Mouse (Mus musculus): ENCODE results near the gene Cadm1.

Cadm1 gene

DNA sequence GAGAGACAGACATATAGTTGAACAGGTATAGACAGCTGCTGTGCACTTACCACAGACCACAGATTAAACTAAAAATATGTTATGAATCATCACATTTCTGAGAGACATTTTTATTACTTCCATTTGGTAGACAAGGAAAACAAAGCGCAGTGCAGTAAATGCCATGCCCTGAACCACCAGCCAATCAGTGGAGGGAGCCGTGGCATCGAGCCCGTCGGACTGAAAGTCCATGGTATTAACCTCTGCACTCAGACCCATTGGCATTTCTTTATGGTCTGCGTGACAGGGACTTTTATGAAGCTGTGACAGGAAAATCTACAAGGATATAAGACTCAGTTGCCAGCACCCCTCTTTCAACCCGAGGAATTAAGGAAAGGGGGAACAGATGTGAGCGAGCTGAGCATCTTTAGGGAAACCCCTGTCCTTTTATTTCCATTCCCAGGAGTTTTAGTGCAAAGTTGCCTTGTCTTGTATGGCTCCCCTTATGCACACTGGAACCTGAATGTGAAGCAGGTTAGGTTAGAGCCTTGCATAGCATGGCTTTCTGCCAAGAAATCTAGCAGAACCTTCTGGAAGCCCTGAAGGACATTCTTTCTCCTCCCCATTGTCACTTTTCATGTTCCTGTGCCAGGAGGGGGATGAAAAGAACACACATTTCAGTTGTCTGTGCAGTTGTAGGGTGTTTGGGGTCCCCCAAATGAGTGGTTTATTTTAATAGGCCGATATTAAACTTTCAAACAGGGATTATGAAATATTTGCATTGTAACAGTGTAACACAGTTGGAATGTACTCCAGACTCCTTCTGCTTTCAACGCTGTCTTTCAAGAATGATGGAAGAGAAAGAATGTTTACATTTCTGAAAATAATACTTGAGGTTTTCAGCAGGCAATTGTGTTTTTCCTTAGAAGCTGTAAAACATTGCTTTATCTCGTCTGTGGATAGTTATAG, 145.1 kb downstream of the Cadm1 start:
- no peak for DNase-seq

DNA sequence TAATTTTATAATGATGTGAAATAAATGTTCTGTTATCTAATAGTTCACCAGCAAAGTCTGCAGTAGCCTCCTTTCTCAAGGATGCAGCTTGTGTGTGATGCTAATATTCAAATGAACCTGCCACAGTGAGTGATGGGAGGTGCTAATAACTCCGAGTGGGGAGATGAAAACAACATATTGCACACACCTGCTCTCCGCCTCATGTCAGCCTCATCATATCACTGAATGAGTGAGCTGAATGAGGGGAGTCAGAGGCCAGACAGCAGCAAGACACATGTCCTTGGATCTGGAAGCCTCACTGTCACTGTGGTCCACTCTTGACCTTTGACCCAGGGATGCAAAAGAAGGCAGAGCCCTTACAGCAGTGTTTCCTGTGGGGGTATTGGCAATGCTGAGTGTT, 156.9 kb downstream of the Cadm1 start:
- DNase-seq, result no peak

DNA sequence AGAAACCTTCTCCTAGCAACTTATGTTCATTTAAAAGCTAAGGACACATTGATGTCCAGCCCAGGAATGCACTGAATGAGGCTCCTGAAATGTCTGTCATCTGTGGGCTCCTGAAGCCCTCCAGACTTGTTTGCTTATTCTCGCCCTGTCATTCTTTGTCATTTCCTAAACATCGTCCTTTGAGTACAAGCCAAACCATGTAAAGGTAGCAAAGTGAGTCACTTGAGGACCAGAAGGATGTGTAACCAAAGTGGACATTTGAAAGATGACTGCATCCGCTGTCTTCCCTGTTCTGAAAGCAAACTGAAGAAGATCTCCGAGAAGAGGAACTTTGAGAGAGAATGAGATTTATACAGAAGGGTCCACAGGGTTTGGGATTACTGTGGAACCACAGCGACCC, 157.6 kb downstream of the Cadm1 start:
- no peak for DNase-seq

DNA sequence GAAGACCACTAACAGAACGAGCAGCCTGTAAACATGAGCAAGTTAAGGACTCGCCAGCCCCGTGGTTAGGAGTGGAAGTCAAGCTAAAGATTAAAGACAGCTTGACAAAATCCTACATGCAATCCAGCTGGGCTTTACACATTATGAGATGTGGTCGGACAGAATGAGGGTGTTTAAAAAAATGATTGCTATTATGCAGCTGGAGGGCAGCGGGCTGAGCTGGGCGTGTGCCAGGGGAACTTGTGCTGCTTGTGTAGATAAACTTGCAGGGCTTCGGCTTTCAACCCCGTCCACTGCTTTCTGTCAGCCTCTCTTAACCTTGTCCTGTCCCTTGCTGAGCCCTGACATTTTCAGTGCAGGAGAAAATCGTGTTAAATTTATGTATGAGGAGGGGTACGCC, 158.3 kb downstream of the Cadm1 start:
- DNase-seq, result no peak

DNA sequence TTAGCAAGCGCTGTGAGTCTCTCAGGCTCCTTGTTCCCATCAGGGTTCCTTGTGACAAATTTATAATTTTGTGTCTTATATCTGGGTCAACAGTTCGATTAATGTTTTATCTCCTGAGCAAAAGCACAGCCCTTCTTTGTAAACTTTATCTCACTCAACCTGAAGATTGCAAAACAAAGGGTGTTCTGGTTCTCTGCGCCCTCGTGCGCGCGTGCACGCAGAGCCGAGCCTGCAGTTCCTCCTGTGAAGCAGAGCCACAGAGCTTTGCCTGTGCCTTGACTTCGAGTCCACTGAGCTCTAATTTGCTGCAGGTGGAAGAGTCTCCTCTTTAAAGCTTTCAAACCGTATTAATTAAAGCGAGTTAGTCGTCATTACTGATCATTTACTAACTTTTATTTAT, 162.9 kb downstream of the Cadm1 start:
- no peak for DNase-seq

DNA sequence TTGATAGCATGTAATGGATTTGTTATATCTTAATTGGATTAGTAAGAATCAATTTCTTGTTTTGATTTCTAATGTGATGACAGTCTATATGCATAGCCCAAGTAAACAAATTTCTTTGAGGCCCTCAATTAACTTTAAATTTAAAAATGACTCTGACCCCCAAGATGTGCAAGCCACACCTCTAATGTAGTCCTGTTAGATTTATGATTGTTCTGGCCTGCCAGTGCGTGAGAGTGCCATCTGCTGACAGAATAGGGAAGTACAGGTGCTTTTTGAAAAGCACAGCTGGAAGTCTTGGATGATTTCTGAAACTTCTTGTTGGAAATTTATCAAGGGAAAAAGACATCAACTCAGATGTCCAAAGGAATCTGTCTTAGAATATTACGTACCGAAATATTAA, 169.1 kb downstream of the Cadm1 start:
- DNase-seq, result peak; percentile 9 to 21

DNA sequence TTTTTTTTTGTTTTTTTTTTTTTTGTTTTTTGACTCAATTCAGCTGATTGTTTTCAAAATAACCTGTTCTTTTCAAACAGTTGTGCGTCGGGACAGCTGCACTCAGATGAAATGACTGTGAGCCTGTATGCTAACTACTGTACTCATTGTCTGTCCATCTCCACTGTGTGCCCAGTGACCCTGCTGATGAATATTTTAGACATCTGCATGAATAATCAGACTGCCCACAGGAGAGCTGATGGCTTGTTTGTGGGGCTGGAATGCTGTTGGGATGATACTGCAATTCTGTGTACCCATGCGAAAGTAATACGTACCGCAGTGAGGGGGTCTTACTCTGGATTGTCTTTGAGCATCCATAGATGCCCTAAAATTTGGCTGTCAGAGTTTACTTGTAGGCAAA, 170.0 kb downstream of the Cadm1 start:
- no peak for DNase-seq

DNA sequence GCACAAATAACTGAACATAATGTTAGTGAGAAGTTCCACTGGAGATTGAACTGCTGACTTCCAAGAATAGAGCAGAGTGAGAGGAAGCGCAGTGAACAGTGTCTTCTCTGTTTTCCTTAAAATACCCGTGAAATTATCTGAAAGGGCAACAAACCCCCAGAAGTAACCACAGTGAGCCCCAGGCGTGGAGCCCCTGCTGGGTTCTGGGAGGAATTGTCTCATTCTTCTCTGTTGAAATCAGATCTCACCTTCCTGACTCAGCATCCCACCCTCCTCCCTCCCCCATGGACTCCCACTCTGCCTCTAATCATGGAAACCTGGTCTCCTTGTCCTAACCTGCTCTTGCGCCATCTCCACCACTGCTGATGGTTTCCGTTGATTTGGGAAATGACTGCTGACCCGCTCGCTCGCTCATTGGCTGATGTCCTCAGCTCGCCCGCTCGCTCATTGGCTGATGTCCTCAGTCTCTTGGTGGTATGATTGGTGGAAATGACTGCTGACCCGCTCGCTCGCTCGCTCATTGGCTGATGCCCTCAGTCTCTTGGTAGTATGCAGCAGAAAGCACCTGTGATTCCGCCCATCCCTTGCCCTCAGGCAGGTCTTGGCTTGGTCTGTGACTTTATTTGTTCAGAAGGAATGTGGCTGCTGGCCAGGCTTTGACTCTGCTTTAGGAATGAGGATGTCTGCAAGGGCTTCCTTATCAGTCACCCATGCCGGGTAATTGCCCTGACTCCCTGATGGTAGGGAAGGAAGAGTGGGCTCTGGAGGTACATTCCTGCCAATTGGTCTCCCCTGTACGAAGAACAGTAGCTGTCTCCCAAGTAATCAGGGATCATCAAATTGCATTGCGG, 173.3 kb downstream of the Cadm1 start:
- no peak for DNase-seq

DNA sequence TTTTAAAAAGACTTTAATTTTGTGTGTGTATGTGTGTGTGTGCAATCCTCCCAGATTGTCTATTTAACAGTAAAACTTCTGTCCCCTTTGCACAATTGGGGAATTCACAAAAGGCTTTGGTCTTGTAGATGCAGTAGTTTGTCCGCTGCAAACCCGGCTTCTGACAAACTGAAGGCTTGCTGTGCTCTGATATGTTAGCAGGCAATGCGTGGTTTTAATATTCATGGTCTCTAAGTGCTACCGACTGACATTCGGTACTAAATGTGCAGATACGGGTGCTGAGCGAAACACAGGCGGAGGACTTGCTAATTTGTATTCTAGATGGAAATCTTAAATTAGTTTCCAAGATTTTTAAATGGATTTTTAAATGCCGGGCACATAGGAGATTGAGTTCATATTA, 176.4 kb downstream of the Cadm1 start:
- no peak for DNase-seq

DNA sequence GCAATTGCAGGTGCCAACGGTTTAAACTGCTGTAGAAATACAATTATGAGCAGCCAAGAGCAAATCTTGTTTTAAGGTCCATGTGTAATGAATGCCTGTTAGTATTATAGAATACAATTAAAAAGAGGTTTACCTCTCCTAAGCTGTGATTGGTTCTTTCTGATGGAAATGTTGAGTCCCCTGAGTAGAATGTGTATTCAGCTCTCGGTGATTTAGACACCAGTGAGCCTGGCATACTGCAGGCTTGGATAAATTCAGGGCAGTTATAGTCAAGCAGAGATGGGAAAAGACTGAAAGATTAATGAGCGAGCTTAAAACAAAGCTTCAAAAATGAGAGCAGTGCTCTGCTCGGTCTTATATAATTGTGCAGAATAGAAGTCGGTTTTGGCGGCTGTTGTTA, 177.4 kb downstream of the Cadm1 start:
- DNase-seq, result no peak

DNA sequence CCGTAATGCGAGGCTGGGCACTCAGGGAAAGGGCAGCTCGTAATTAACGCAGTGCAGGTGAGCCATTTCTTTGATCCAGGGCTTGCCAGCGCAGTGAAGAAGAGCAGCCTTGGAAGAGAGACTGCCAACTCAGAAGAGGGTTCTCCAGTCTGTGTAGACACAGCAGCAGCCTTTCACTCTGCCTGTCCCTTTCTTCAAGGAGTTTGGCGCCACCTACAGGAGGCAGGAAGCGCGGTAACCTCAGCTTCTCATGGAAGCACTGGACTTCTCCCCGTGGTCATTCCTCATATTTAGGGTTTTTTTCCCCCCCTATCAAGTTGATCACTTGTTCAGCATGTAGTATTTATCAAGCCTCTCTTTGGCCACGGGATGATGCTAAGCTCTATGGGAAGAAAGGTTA, 178.3 kb downstream of the Cadm1 start:
- DNase-seq, result peak; percentile 46 to 55

DNA sequence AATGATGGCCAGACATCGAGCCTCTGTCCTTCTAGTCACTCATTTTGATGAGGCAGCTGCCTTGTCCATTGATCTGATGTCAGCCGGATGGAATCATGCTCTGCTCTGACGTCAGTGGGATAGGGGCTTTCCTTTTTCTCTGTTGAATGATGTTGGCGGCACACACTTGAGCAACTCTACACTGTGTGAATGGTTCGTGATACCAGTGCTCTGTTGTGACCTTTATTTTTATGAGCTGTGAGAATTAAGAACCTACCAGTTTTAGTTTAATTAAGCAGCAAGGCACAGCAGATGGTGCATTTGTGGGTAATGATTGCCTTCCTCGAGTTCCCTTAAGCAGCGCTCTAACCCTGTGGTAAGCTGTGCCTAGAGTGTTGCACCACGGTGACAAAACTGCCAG, 181.0 kb downstream of the Cadm1 start:
- no peak for DNase-seq

DNA sequence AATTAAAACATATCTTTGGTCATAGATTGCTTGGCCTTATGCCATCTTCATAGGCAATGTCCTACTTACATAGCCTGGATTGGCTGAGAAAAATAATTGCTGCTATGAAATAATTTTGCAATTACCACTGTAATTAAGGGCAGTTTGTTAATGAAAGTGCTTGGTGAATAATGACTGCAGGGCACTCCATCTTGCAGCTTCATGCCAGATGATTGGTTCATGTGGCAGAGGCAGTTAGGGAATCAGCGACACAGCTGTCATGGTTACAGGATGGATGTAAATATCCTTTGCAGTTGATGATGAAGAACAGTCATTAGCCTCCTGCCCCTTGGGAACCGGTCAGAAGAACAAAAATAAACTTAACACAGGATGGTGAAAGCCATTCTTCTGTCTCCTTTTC, 184.6 kb downstream of the Cadm1 start:
- DNase-seq, result no peak

DNA sequence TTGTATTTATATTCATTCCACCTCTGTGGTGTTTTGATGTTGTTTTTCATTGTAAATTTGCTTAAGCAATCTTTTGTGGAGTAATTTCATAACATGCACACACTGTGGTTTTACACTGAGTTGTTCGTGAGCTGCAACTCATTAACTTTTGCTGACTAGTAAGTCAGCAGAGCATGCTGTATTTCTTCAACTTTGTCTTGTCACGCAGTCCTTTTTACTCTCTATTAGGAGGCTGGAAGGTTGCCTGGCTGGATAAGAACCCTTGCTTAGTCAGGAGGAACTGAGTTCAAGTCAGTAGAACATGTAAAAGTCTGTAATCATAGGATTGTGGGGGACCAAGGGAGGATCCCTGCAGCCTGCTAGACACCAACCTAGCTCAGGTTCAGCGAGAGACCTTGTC, 185.4 kb downstream of the Cadm1 start:
- no peak for DNase-seq

DNA sequence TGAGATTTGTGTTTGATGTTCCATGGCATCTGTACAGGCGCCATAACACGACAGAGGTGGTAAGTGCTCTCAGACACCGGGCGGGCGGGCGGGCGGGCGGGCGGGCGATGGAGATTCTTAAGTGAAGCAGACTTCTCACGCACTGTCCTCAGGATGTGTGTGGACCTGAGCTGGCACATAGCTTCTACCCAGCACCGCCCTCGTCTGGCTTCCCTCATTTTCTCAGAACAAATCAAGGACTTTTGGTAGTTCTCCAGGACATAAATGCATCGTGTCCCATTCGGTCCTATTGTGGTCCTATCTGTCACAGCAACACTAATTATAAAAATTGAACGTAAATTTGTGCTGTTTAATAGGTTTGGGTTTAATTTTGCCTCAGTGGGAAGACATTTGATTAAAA, 186.9 kb downstream of the Cadm1 start:
- DNase-seq, result no peak

DNA sequence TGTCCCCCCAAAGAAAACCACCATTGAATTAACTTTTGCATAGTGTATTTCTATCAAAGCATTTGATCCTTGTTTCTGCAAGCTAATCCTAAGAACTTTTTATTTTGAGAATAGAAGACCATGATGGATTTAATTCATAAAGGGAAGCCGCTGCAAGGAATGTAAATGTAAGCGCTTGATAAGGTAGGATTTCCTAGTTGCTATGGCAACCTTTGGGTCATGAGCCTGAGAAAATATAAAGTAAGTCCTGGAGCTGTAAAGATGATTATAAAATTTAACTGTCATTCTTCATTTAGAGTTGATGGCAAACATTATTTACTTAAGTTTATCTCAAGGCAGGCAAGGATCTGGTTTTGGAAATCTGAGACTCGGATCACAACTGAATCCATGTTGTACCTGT, 197.6 kb downstream of the Cadm1 start:
- DNase-seq, result no peak

DNA sequence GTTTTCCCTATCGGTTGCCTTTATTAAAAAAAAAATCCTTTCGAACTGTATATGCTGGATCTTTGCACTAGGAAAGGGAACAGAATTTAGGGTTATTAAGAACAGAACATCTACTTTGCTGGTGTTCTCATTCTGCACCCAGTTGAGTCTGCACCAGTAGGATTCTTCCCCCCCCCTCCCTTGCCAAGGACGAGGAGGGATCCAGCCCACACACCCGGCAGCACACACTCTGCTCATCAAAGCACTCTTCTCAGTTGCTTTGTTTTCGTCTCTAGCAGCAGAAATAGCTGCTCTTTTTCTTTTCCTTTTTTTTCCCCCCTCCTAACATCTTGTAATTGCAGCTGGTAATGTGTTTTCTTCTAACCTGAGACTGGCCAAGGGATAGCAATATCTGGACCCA, 198.9 kb downstream of the Cadm1 start:
- no peak for DNase-seq

DNA sequence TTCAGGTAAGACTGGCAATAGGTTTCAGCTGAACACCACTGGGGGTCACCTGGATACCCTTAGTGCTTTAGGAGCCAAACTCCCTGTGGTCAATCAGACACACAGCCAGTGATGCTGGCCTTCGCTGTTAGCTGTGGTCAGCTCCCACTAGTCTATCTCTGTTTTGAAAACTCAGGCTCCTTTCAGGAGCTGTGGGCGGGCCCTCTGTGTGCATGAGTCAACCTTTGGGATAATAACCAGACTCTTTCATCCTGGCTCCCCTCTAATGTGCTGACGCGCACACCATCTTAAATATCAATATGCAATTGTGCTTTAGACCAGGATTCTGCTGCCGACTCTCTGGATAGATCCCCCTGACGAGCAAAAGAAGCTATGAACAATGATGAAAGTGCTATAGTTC, 200.3 kb downstream of the Cadm1 start:
- DNase-seq, result no peak

DNA sequence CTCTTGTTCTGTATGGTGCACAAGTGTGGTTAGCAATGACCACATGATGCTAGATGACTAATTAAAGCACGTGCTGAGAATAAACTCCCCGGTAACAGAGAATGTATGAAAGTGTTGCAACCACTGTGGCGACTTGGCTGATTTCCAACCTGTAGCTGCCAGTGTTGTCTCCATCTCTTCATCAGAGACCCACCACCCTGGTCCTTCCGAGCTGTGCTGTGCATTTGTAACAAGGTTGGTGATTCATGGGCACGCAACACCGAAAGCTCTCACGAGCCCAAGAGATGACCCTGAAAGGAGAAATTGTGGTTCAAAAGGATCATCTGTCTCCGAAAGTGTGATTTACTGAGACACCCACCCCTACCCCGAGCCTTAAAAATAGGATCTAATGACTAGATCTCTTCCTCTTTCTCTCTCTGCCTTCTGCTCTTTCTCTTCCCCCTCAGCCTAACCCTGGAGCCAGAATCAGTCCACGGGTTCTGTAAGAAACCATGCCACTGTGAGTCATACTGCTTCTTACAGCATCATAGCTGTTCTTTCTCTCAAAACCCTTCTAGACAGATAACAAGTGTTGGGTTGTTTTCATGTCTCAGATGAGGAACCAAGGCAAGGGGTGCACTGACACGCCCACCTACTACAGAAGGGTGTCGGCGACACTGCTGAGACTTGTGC, 203.9 kb downstream of the Cadm1 start:
- DNase-seq, result peak in 1 of 2 experiments; percentile 33

DNA sequence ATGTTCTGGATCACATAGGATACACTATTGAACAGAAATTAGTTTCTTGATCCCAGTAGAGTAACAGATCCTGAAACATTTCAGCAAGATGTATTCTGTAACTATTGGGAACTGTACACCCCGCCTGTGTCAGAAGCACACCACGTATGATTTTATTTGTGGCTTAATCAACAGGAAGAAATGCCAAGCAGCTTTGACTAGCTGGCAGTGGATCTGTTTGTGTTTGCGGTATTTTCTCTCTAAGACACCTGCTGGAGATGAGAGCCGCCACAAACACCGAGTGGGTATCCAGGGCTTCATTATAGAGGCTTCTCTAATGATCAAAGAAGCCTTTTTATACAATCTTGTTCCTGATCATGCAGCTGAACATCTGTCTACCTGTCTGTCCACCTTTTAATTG, 204.9 kb downstream of the Cadm1 start:
- peak in 1 of 2 experiments; percentile 3 for DNase-seq

DNA sequence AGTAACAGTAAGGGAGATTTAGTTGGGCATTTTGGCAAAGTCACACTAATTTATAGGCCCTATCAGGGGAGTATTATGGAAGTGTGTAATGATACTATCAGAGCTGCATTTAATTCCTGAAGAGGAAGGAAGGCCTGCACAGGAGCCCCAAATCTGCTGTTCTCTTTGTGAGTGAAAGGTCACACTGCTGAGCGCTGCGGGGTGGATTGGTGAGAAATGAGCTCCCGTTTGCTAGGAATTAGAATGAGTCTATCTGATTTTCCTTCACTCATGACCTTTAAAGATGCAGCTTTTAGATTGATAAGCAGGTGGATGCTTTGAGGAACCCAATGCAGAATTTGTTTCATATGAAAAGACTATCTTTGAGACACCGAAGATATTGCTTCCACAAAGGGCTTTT, 208.8 kb downstream of the Cadm1 start:
- no peak for DNase-seq

DNA sequence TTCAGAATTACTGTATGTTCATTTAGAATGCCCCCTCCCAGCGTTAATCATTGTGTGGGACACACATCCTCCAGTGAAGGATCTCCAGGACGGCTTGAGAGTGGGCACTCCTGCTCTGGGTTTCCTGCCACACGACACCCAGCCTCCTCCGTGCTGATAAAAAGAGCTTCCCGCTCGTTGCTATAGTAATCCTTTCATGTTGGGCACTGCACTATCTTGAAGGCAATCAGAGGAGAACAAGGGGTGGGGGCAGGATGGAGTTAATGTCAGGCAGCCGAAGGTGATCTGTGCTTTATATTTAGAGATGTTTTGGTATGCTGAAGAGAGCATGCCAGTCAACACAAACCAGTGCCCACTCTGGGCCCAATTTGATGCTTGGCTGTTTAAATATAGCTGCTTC, 209.3 kb downstream of the Cadm1 start:
- DNase-seq, result peak; percentile 4 to 17

DNA sequence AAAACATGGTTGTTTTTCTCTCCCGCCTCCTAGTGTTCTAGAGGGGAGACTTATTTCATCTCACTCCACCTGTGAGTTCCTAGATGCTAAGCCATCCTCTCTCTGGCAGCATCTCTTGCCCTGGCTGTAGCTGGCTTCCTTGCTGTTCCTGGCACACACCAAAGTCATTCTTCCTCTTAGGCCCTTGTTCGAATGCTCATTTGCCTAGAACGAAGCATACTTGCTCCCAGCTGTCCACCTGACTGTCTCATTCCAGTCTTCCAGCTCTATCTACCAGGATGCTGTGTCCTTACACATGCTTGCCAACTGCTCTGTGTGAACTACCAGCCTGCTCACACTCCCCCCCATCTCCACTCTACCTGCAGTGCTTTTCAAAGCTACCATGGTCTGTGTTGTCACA, 211.8 kb downstream of the Cadm1 start:
- no peak for DNase-seq
